Mouse (Mus musculus) spleen, adult 12 weeks (tissue): ENCODE data around the gene Mzt1.

Source experiments
- DNase-seq: peaks from one replicate; pipeline ENCODE4 v3.0.0; 2022; ENCODE audit warnings: low spot score

Gene Mzt1

DNA sequence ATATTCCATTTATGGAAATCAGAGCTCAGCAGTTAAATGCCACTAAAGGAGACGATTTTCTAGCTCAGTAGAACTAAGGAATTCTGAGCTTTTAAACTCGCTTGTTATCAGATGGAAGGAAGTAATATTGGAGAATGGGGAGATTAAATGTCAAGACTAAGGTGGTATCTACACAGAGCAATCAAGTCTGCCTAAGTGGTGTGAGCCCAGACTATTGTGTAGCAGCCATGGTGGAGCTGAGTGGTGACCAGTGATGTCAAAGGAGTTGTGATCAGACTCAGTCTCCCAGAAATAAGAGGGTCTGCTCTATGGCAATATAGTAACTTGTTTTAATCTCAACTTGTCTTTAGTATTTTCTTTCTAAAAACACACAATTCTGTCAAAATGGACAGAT is 35.0 kb downstream of the Mzt1 start:
- no peak for DNase-seq

DNA sequence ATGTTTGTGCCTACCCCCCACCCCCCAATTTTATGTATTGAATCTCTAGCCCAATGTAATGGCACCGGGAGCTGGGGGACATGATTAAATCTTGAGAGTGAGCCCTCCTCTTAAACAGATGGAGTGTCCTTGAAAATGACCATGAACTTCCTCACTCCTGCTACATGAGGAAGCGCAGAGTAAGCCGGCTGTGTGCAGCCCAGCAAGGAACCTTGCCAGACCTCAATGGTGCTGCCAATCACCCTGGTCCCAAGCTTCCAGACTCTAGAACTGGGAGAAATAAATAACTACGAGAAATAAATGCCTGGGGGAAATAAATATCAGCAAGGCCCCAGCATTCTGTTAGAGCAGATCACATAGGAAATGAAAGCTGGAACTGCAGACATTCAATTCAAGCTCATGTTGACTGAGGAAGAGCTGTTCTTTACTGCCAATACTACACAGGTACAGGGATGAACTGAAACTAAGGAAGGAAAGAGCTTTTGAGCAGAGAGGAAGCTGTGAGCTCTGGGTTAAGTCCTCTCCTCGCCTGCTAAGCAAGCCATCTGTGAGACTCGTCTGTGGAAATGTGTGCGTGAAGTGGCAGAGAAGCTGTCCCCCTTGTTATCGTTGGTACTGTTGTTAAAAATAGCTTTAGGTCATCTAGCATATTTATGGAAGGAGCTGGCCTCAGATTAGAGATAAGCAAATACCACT is 35.6 kb downstream of the Mzt1 start:
- DNase-seq, result no peak

DNA sequence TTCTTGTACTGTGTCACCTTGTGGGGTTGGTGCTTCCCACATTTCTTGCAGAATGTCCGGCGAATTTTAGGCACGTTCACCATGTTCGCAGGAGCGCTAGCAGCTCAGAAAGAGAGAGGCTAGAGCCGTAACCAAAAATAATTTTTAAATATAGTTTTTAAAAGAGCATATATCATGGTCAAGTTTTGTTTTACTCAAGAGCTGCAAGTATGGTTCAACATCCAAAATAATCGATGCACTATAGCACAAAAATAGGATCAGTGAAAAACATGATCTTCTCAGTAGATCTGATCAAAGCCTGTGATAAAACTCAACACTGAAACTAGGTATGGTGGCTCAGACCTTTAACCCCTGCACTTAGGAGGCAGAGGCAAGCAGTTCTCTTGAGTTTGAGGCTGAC is 51.7 kb downstream of the Mzt1 start, which contains the start of gene Rpl36a-ps1:
TSS of gene Rpl36a-ps1 (minus strand) at position 101 of the 400 bp plus-strand sequence.
- DNase-seq, result no peak

DNA sequence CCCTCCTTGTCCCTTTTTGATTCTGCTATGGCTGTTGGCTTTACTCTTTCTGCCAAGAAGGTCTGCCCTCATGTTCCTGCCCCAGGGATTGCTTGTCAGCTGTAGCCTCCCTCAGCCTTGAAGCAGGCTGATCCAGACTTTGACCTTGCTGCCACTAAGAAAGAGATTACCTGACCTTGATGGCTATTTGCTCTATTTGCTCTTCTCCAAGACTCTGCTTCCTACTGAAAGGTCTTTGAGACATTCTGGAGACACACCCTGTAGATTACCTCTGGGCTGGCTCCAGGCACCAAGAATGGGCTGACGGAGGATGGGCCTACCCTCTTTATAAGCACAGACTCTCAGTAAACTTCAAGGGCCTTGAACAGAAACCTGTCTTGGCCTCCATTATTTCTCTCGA is 53.5 kb downstream of the Mzt1 start:
- DNase-seq, result no peak

GRCm38 (mm10) chr14:98990636-98991035 is 55.3 kb downstream of the Mzt1 start:
- no peak for DNase-seq

DNA sequence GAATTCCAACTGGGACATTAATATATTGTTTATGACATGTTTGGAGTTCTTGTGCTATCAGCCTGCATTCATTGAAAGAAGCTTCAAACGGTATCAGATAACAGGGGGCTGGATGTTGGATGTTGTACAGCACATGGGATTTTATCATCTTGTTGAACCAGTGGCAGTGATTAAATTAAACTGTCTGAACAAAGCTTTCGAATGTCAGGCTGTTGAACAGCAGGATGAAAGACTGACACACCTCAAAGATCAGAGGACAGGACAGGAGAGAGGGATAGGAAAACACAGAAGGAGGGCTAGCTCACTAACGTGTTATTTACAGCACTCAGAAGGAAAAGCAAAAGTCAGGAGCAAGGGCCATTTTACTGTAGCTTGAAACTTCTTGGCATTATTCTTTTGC is 56.1 kb downstream of the Mzt1 start:
- DNase-seq, result no peak
